Mouse (Mus musculus): ENCODE data around the gene Tbc1d30. TPM values are rescaled to one million over a fixed set of nuclear protein-coding genes. Genes with fewer than 3 reads are reported as not detected.

Gene Tbc1d30
- polyA plus RNA-seq, 1 experiment = not detected

DNA sequence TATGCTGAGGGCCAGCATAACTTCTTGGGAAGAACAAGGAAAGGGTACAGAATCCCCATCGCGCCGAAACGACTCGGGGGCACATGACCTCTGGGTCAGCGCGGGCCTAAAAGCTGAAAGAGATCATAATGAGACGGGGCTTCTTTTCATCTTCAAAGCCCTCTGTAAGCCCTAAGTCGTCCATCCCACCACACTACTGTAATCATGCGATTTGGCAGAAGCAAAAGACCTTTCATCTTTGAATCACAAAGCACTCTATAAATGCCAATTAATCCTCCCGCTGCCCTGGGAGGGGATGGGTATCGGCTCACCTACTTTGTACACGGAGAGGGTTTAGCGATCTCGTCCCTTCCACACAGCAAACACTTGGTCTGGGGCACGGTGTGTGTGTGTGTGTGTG, 112.5 kb downstream of the Tbc1d30 start:
- TF ChIP-seq FLI1 (IDR thresholded peaks at IDR 0.05; ENCODE audit: low read length) (no peak), GATA1 (IDR thresholded peaks at IDR 0.05; ENCODE audit: borderline replicate concordance, low read length) (no peak)
- Histone ChIP-seq H3K36me3 (replicated peaks; ENCODE audit: low read length) (no peaks in the 10 kb centered on the region), H3K9me3 (peaks cover 14% of the 10 kb centered on the region), H3K4me3 (replicated peaks) (no peak overlapping the region), H3K27me3 (replicated peaks) (peaks cover 16% of the 10 kb centered on the region), H3K4me1 (no peaks in the 10 kb centered on the region)

DNA sequence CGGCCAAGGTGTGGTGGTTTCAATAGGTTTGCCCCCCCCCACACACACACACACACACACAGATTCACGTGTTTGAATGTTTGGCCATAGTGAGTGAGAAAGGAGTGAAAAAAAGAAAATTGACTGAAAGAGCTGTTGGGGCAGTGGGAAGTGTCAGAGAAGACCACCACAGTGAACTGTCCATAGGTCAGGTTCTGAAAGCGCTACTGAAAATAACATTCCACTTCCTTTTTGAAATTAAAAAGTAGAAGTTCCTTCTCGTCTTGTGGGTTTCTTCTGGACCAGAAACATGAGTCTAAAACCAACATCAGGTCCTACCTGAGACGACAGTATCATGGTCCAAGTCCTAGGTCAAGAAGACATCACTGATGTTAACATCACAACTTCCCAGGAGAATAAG, 113.7 kb downstream of the Tbc1d30 start:
- H3K27me3 ChIP-seq (replicated peaks) = peaks cover 10% of the 10 kb centered on the region

DNA sequence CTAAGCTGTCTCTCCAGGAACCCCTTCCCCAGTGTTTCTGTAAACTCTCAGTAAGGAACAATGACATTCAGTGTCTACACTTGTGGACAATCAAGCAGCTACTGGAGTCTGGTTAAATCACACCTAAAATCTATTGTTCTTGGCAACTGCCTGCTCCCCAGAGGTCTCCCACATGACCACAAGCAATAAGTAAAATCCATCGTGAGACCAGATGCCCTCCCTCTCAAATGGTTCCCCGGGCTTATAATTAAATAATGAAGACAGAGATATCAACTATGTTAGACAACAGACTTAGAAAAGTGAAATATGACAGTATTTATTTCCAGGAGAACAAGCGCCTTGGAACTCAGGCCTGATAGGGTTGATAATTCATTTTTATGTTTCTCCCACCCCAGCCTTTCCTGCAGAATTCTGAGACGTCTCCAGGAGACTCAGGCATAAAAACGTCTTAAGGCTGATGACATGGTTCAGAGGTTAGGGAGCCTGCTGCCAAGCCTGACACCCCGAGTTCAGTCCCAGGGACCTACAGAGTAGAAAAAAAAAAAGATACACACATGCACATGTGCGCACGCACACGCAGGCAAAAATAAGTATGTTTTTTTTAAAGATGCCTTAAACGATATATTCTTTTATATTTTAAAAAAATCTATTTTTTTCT, 115.8 kb downstream of the Tbc1d30 start:
- Histone ChIP-seq H3K27me3 (replicated peaks) (peaks cover 7% of the 10 kb centered on the region), H3K9me3 (peaks cover 30% of the 10 kb centered on the region), H3K4me1 (no peaks in the 10 kb centered on the region), H3K36me3 (replicated peaks; ENCODE audit: low read length) (no peaks in the 10 kb centered on the region), H3K4me3 (replicated peaks) (no peak overlapping the region)
- TF ChIP-seq FLI1 (IDR thresholded peaks at IDR 0.05; ENCODE audit: low read length) (no peak), GATA1 (IDR thresholded peaks at IDR 0.05; ENCODE audit: borderline replicate concordance, low read length) (no peak)

More for the DNA sequence above, 113.7 kb downstream of the Tbc1d30 start:
- H3K4me3 ChIP-seq (replicated peaks) = no peak overlapping the region
- TF ChIP-seq GATA1 (IDR thresholded peaks at IDR 0.05; ENCODE audit: borderline replicate concordance, low read length) = no peak
- no peak for TF ChIP-seq FLI1 (IDR thresholded peaks at IDR 0.05; ENCODE audit: low read length)
- no peaks in the 10 kb centered on the region for H3K4me1 ChIP-seq
- H3K36me3 ChIP-seq (replicated peaks; ENCODE audit: low read length) = no peaks in the 10 kb centered on the region
- H3K9me3 ChIP-seq = peaks cover 9% of the 10 kb centered on the region

DNA sequence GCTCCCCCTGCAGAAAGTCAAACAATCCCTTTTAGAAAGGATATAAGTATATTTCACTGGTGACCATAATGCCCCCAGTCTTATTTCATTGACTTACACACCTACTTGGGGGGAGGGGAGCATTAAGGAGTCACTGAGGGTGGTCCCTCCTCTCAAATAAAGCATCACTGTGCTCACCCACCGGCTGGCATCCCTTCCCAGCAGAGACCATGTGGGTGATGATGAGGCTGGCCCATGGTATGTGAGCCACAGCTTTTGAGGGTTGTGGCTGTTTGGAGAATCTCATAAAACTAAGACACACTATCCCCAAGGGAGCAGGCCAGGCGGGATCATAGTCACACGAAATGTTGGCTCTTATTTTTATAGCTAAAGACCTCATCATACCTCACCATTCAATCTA, 116.6 kb downstream of the Tbc1d30 start:
- TF ChIP-seq FLI1 (IDR thresholded peaks at IDR 0.05; ENCODE audit: low read length) (no peak), GATA1 (IDR thresholded peaks at IDR 0.05; ENCODE audit: borderline replicate concordance, low read length) (no peak)
- Histone ChIP-seq H3K4me1 (no peaks in the 10 kb centered on the region), H3K9me3 (peaks cover 31% of the 10 kb centered on the region)

DNA sequence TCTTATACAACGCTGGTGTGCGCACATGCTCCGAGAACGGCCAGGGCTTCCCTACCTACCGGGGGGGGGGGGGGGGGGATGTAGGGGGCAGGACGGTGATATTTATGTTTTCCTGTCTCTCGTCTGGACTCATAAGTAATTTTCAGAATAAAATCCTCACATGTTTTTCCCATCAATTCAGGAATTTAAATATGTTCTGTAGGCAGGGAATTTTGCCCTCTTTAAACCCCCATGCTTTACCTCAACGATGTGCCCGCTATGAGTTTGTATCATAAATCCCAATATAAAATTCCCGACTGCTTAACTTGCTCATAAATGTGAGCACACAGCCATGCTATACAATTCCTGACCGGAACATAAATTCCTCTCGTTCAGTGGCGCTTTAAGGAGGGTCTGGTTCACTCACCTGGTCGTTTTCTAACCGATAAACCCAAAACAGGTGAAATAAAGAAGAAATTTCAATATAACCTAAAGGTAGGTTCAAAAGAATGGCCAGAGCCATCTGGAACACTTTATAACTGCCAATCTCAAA, 122.6 kb downstream of the Tbc1d30 start:
- TF ChIP-seq FLI1 (IDR thresholded peaks at IDR 0.05; ENCODE audit: low read length) = no peak
- no peak for TF ChIP-seq GATA1 (IDR thresholded peaks at IDR 0.05; ENCODE audit: borderline replicate concordance, low read length)
- Histone ChIP-seq H3K27me3 (replicated peaks) (no peaks in the 10 kb centered on the region), H3K4me1 (no peaks in the 10 kb centered on the region), H3K9me3 (peaks cover 27% of the 10 kb centered on the region), H3K36me3 (replicated peaks; ENCODE audit: low read length) (no peaks in the 10 kb centered on the region), H3K4me3 (replicated peaks) (no peak overlapping the region)

More for the DNA sequence above, 116.6 kb downstream of the Tbc1d30 start:
- Histone ChIP-seq H3K27me3 (replicated peaks) (peaks cover 5% of the 10 kb centered on the region), H3K4me3 (replicated peaks) (no peak overlapping the region), H3K36me3 (replicated peaks; ENCODE audit: low read length) (no peaks in the 10 kb centered on the region)

GRCm38 (mm10) chr10:121227988-121228409, 123.1 kb downstream of the Tbc1d30 start:
- no peaks in the 10 kb centered on the region for H3K36me3 ChIP-seq (replicated peaks; ENCODE audit: low read length)
- no peak for TF ChIP-seq FLI1 (IDR thresholded peaks at IDR 0.05; ENCODE audit: low read length)
- no peak for TF ChIP-seq GATA1 (IDR thresholded peaks at IDR 0.05; ENCODE audit: borderline replicate concordance, low read length)
- no peak overlapping the region for H3K4me3 ChIP-seq (replicated peaks)
- H3K27me3 ChIP-seq (replicated peaks) = no peaks in the 10 kb centered on the region
- H3K9me3 ChIP-seq = peaks cover 26% of the 10 kb centered on the region
- H3K4me1 ChIP-seq = no peaks in the 10 kb centered on the region

- H3K36me3 ChIP-seq (replicated peaks; ENCODE audit: low read length) = no peaks in the 10 kb centered on the region
- no peaks in the 10 kb centered on the region for H3K4me1 ChIP-seq
- H3K9me3 ChIP-seq = peaks cover 22% of the 10 kb centered on the region
- no peaks in the 10 kb centered on the region for H3K27me3 ChIP-seq (replicated peaks)
- H3K4me3 ChIP-seq (replicated peaks) = no peak overlapping the region
- TF ChIP-seq GATA1 (IDR thresholded peaks at IDR 0.05; ENCODE audit: borderline replicate concordance, low read length) (no peak), FLI1 (IDR thresholded peaks at IDR 0.05; ENCODE audit: low read length) (no peak)
These were observed 123.7 kb downstream of the Tbc1d30 start for GRCm38 (mm10) chr10:121227403-121227802.

DNA sequence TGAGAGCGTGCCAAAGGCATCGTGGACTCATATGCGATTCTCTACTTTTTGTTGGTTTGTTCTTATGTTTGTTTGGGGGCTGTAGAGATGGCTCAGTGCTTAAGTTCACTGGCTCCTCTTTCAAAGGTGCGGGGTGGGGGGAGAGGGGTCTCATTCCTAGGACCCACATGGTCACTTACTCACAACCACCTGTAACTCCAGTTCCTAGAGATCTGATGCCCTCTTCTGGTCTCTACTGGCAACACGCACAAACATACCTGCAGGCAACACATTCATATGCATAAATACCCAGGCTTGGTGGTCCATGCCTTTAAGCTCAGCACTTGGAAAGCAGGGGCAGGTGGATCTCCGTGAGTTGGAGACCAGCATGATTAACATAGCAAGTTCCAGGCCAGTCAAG, 125.4 kb downstream of the Tbc1d30 start:
- H3K4me3 ChIP-seq (replicated peaks) = no peak overlapping the region
- H3K4me1 ChIP-seq = no peaks in the 10 kb centered on the region
- TF ChIP-seq FLI1 (IDR thresholded peaks at IDR 0.05; ENCODE audit: low read length) = no peak
- TF ChIP-seq GATA1 (IDR thresholded peaks at IDR 0.05; ENCODE audit: borderline replicate concordance, low read length) = no peak
- H3K27me3 ChIP-seq (replicated peaks) = no peaks in the 10 kb centered on the region
- no peaks in the 10 kb centered on the region for H3K36me3 ChIP-seq (replicated peaks; ENCODE audit: low read length)
- peaks cover 4% of the 10 kb centered on the region for H3K9me3 ChIP-seq

GRCm38 (mm10) chr10:121222881-121223280, 128.2 kb downstream of the Tbc1d30 start:
- no peaks in the 10 kb centered on the region for H3K36me3 ChIP-seq (replicated peaks; ENCODE audit: low read length)
- TF ChIP-seq FLI1 (IDR thresholded peaks at IDR 0.05; ENCODE audit: low read length) (no peak), GATA1 (IDR thresholded peaks at IDR 0.05; ENCODE audit: borderline replicate concordance, low read length) (no peak)
- no peaks in the 10 kb centered on the region for H3K27me3 ChIP-seq (replicated peaks)
- no peaks in the 10 kb centered on the region for H3K9me3 ChIP-seq
- no peaks in the 10 kb centered on the region for H3K4me1 ChIP-seq
- no peak overlapping the region for H3K4me3 ChIP-seq (replicated peaks)

- no peak for TF ChIP-seq GATA1 (IDR thresholded peaks at IDR 0.05; ENCODE audit: borderline replicate concordance, low read length)
- no peak for TF ChIP-seq FLI1 (IDR thresholded peaks at IDR 0.05; ENCODE audit: low read length)
- no peaks in the 10 kb centered on the region for H3K36me3 ChIP-seq (replicated peaks; ENCODE audit: low read length)
- H3K4me3 ChIP-seq (replicated peaks) = no peak overlapping the region
- H3K4me1 ChIP-seq = peaks cover 7% of the 10 kb centered on the region; the same call in 1 of the 2 replicates
- H3K27me3 ChIP-seq (replicated peaks) = no peaks in the 10 kb centered on the region
- H3K9me3 ChIP-seq = no peaks in the 10 kb centered on the region
These were observed 132.5 kb downstream of the Tbc1d30 start for GRCm38 (mm10) chr10:121218616-121219015.
